Mouse (Mus musculus) heart, postnatal 0 days (tissue): ENCODE data around the gene B230104I21Rik.

Source experiments
- CTCF ChIP-seq: IDR thresholded peaks from 2 replicates; pipeline ENCODE4 v1.5.1; 2016; ENCODE audit warnings: antibody characterized with exemption, control low read depth, low read depth
- EP300 ChIP-seq: IDR thresholded peaks from 2 replicates; pipeline ENCODE4 v1.6.1; 2016; ENCODE audit warnings: antibody characterized with exemption, low read depth

DNA sequence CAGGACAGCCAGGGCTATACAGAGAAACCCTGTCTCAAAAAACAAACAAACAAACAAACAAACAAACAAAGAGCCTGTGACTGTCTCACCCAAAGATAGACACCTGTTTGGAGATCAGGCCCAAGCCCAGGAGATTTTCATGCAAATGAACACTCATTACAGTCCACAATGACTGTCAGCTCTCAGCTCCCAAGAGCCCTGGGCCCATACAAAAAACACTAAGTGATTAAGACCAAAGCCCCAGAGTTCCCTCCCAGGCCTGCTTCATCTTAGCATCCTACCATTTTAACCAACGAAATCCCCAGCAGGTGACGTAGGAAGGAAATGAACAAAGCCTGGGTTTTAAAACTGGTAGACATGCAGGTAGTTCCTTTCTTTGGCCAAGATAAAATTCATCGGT lies 24.9 kb downstream of the B230104I21Rik start:
- TF ChIP-seq CTCF (no peak), EP300 (no peak)
